Mouse (Mus musculus): Measurements from ENCODE around the gene Gm26920. TPM values are rescaled to one million over a fixed set of nuclear protein-coding genes. Genes with fewer than 3 reads are reported as not detected.
"Not testable (repeated sequence)": the region's sequence is repeated elsewhere in the genome, so short reads cannot be mapped to it uniquely, and the experiment has no call there.

Gene Gm26920
- polyA plus RNA-seq (2012), result not detected in 2 replicates

DNA sequence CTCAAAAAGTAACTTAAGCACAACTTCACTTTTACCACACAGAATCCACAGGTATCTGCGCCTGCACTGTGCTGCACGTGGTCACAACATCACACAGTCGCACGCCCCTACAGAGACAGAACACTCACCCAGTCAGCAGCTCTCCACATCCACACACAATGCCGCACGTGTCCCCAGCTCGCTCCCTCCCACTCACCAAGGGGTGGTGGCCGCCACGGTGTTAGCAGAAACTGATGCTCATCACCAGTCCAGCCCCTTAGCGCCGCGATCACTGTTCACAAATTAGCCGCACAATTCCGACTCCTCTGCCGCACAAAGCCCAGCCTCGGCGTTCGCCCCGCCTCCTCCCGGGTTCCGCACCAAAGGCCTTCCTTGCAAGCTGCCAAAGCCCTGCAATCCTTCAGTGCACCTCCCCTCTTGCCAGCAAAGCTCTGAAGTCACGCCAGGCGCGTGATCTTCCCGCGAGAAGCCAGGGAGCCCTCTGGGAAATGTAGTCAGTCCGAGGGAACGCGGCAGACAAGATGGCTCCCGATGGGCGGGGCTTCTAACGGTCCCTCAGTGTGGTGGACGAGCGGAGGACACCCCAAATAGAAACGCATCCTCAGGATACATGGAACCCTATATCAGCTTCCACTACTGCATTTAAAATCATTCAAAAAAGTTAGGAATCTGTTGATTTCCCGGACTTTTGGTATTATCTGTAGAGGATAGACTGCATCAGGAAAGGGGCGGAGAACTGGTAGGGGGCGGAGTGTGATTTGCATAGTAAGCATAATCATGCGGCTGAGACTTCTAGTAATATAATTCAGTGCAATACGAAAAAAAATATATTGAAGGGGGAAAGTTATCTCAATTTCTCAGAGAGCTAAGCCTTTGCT, at the start of gene Gm26920, which contains the start of gene Zfp566:
Gene Gm26920 (minus strand): TSS at position 319 of the 878 bp plus-strand sequence.
Gene Zfp566 (minus strand): TSS at position 436 of the 878 bp plus-strand sequence.
- Histone ChIP-seq H3K36me3 (ENCODE audit: control insufficient read depth) (peaks cover 5% of the 10 kb centered on the region), H3K27me3 (ENCODE audit: control insufficient read depth) (no peaks in the 10 kb centered on the region), H3K9me3 (ENCODE audit: control insufficient read depth, low read length) (no peaks in the 10 kb centered on the region), H3K4me3 (replicated peaks) (peak within 1 kb of the TSS; percentile 75), H3K4me1 (ENCODE audit: control insufficient read depth) (peaks cover 44% of the 10 kb centered on the region)
- TF ChIP-seq GATA1 (IDR thresholded peaks at IDR 0.05; ENCODE audit: low read length), result no peak
- TF ChIP-seq TAL1 (IDR thresholded peaks at IDR 0.05; ENCODE audit: low read length), result no peak

DNA sequence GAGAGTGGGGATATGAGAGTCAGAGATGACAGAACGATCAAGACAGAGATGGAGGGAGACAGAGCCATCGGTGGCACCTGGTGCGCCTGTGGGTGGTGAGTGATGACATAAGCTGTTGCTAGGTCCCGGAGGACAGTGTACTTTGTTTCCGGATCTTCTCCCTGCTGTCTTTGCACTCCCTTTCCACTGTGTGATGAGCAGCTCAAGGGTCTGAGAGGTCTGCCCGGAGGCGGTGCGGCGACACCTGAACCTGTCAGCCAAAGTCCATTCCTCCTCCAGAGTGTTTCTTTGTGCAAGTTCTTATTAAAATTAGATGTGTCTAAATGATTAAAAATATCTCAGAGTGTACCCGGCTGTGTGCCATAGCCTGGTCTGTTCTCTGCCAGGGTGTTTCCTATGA, 46.6 kb upstream of the Gm26920 start:
- no peak overlapping the region for H3K4me3 ChIP-seq (replicated peaks)
- no peaks in the 10 kb centered on the region for H3K27me3 ChIP-seq (ENCODE audit: control insufficient read depth)
- TF ChIP-seq GATA1 (IDR thresholded peaks at IDR 0.05; ENCODE audit: low read length) (no peak), TAL1 (IDR thresholded peaks at IDR 0.05; ENCODE audit: low read length) (no peak)
- peaks cover 7% of the 10 kb centered on the region for H3K9me3 ChIP-seq (ENCODE audit: control insufficient read depth, low read length)
- H3K4me1 ChIP-seq (ENCODE audit: control insufficient read depth), result no peaks in the 10 kb centered on the region
- peaks cover 19% of the 10 kb centered on the region for H3K36me3 ChIP-seq (ENCODE audit: control insufficient read depth)

DNA sequence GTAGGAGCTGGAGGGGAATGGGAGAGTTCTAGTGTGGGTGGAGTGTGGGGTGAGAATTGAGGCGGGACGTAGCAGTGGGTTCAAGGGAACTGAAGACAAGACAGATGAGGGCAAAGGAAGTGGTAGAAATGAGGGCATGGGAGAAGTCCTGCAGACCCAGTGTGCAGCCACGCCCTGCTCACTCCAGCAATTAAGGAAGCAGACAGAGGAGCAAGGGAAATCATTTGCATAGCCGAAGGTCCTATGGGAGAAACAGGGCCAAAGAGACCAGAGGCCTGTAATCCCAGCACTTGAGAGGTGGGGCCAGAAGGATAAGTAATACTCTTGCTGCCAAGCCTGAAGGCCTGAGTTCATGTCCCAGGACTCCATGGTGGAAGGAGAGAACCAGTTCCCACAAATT, 42.2 kb upstream of the Gm26920 start:
- Histone ChIP-seq H3K4me1 (ENCODE audit: control insufficient read depth) (peaks cover 2% of the 10 kb centered on the region), H3K9me3 (ENCODE audit: control insufficient read depth, low read length) (peaks cover 7% of the 10 kb centered on the region), H3K4me3 (replicated peaks) (no peak overlapping the region), H3K36me3 (ENCODE audit: control insufficient read depth) (peaks cover 21% of the 10 kb centered on the region), H3K27me3 (ENCODE audit: control insufficient read depth) (no peaks in the 10 kb centered on the region)
- TF ChIP-seq TAL1 (IDR thresholded peaks at IDR 0.05; ENCODE audit: low read length) (no peak), GATA1 (IDR thresholded peaks at IDR 0.05; ENCODE audit: low read length) (no peak)

DNA sequence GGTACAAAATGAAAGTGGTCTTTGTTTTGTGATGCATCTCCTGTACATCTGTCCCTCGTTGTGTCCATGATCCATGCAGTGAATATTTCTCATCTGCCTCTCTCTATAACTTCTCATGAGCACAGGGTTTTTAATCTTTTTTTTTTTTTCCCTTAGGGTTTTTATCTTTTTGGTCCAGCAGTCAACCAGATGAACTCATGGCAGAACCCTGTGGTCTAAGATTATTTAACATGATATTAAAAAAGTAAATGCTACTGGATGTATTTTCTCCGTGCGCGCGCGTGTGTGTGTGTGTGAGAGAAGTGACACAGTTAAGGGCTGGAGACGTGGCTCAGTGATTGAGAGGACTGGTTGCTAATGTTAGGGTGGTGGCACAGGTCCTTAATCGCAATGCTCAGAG, 39.7 kb upstream of the Gm26920 start:
- Histone ChIP-seq H3K27me3 (ENCODE audit: control insufficient read depth) (no peaks in the 10 kb centered on the region), H3K4me3 (replicated peaks) (no peak overlapping the region), H3K9me3 (ENCODE audit: control insufficient read depth, low read length) (peaks cover 7% of the 10 kb centered on the region), H3K36me3 (ENCODE audit: control insufficient read depth) (peaks cover 21% of the 10 kb centered on the region), H3K4me1 (ENCODE audit: control insufficient read depth) (peaks cover 2% of the 10 kb centered on the region)
- TF ChIP-seq GATA1 (IDR thresholded peaks at IDR 0.05; ENCODE audit: low read length) (no peak), TAL1 (IDR thresholded peaks at IDR 0.05; ENCODE audit: low read length) (no peak)

DNA sequence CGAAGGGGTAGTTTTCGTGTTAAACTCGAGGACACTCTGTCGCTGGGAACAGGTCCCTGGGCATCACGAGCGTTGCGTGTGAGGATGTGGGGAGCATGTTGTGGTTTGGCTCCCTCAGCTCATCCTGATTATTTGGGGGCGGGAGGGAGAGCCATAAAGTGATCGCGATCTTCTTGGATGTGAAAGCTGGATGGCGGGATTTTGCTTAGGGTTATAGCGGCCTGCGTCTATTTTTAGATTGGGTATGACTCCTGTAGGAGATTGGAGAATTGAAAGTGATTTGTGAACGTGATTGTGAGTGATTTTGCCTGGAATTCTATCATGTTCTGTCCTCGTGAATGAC, 31.9 kb upstream of the Gm26920 start:
- H3K36me3 ChIP-seq (ENCODE audit: control insufficient read depth), result no peaks in the 10 kb centered on the region
- peaks cover 22% of the 10 kb centered on the region for H3K4me1 ChIP-seq (ENCODE audit: control insufficient read depth)
- peak overlapping the region; percentile 84 for H3K4me3 ChIP-seq (replicated peaks)
- TF ChIP-seq TAL1 (IDR thresholded peaks at IDR 0.05; ENCODE audit: low read length) (no peak), GATA1 (IDR thresholded peaks at IDR 0.05; ENCODE audit: low read length) (no peak)
- peaks cover 8% of the 10 kb centered on the region for H3K9me3 ChIP-seq (ENCODE audit: control insufficient read depth, low read length)
- no peaks in the 10 kb centered on the region for H3K27me3 ChIP-seq (ENCODE audit: control insufficient read depth)

DNA sequence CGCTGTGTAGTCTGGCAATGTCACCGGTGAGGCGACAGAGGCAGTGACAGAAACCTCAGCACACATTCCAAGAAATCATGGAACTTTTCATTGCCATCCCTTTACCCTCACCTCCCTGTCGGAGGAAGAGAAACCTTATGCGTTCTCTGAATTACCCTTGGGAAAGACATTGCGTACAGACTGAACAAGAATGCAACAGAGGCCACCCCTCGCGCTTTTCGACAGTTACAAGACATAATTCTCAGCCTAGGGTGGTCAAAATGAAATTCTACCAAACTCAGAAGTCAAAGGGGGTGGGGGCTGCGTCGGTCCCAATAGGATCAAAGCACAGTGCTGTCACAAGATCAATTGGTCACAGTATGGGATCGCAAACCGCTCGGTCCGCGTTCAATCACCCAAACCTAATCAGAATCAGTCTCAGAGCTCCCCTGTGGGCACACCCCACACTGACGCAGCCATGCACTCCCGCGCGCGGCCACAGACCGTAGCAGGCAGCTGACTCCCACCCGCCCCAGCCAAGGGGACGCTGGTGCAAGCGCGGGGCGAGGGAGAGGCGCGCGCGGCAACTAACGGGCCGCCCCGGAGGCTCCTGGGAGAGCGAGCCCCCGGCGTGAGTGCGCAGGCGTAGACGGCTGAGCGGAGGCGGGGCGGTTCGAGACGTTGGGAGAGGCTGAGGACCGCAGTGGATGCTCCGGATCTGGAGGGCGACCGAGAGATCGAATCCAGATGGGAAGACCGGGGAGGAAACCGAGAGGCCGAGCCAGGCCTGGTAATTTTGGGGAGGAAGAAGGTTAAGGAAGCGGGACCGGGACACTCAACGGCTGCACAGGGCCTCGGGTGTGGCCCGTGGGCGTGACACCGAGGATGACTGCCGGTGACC, 31.3 kb upstream of the Gm26920 start, which contains the start of gene Zfp382:
Gene Zfp382 (plus strand): TSS at position 635 of the 880 bp plus-strand sequence.
- TF ChIP-seq TAL1 (IDR thresholded peaks at IDR 0.05; ENCODE audit: low read length) (no peak), GATA1 (IDR thresholded peaks at IDR 0.05; ENCODE audit: low read length) (no peak)
- no peaks in the 10 kb centered on the region for H3K36me3 ChIP-seq (ENCODE audit: control insufficient read depth)

DNA sequence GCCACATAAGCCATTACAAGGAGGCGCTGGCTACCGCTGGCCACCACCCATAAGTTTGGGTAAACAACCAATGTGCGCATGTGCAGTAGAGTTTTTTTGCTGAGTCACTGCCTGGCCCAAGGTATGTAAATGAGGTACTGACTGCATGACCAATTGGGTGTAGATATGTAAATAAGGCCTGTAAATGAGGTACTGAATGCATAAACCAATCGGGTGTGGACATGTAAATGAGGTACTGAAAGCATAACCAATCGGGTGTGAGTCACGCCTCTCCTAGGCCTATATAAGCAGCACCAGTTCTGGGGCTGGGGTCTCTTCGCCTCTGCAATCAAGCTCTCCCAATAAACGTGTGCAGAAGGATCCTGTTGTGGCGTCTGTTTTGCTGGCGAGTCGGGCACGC, 27.7 kb upstream of the Gm26920 start:
- H3K36me3 ChIP-seq (ENCODE audit: control insufficient read depth); H3K4me3 ChIP-seq (replicated peaks); H3K27me3 ChIP-seq (ENCODE audit: control insufficient read depth): not testable (repeated sequence)
- Histone ChIP-seq H3K9me3 (ENCODE audit: control insufficient read depth, low read length) (peaks cover 36% of the 10 kb centered on the region), H3K4me1 (ENCODE audit: control insufficient read depth) (peaks cover 22% of the 10 kb centered on the region)

More for the DNA sequence above, 31.3 kb upstream of the Gm26920 start, which contains the start of gene Zfp382:
- Histone ChIP-seq H3K9me3 (ENCODE audit: control insufficient read depth, low read length) (peaks cover 8% of the 10 kb centered on the region), H3K27me3 (ENCODE audit: control insufficient read depth) (no peaks in the 10 kb centered on the region), H3K4me1 (ENCODE audit: control insufficient read depth) (peaks cover 22% of the 10 kb centered on the region), H3K4me3 (replicated peaks) (peak within 1 kb of the TSS; percentile 84)

DNA sequence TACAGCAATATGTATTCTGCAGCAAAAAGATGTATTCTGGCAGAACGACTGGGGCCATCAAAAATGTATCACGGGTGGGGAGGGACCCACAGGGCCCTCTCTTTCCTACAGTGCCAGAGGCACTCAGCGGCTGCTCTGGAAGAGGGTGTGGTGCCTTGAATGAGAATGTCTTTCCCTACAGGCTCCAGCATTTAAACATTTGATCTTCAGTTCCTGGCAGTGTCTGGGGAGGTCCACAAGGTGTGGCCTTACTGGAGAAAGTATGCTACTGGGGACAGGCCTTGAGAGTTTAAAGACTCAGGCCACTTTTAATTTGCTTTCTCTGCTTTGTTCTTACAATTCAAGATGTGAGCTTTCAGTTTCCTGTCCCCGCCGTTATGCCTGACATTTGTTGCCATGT, 25.9 kb upstream of the Gm26920 start:
- TF ChIP-seq GATA1 (IDR thresholded peaks at IDR 0.05; ENCODE audit: low read length), result no peak
- no peak for TF ChIP-seq TAL1 (IDR thresholded peaks at IDR 0.05; ENCODE audit: low read length)
- H3K4me3 ChIP-seq (replicated peaks), result no peak overlapping the region
- H3K27me3 ChIP-seq (ENCODE audit: control insufficient read depth), result no peaks in the 10 kb centered on the region
- H3K36me3 ChIP-seq (ENCODE audit: control insufficient read depth), result no peaks in the 10 kb centered on the region
- peaks cover 6% of the 10 kb centered on the region for H3K4me1 ChIP-seq (ENCODE audit: control insufficient read depth)
- peaks cover 36% of the 10 kb centered on the region for H3K9me3 ChIP-seq (ENCODE audit: control insufficient read depth, low read length)

DNA sequence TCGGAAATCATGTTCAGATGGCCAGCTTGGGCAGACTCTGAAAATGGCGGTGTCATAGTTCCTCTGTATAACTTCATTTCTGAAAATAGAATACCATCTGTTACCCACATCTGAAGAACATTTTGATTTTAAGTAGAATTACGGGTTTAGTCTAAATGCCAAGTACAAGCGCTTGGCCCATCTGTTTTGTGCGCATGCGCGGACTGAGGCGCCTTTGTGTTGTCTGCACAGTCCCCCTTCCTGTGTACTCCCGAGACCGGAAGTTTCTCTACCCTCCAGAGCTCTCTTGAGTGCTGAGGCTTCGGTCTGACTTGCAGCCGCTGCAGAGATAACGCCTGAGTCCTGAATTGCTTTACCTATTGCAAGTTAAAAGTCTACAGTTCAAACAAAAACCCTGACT, 9.1 kb upstream of the Gm26920 start:
- H3K27me3 ChIP-seq (ENCODE audit: control insufficient read depth), result no peaks in the 10 kb centered on the region
- no peak overlapping the region for H3K4me3 ChIP-seq (replicated peaks)
- TF ChIP-seq GATA1 (IDR thresholded peaks at IDR 0.05; ENCODE audit: low read length), result no peak
- TF ChIP-seq TAL1 (IDR thresholded peaks at IDR 0.05; ENCODE audit: low read length), result no peak
- H3K4me1 ChIP-seq (ENCODE audit: control insufficient read depth), result peaks cover 29% of the 10 kb centered on the region
- H3K36me3 ChIP-seq (ENCODE audit: control insufficient read depth), result peaks cover 16% of the 10 kb centered on the region
- peaks cover 4% of the 10 kb centered on the region for H3K9me3 ChIP-seq (ENCODE audit: control insufficient read depth, low read length)
